Mouse (Mus musculus) megakaryocyte, embryonic 14.5 days (primary cell): ENCODE data around the gene Chrm2. TPM values are rescaled to one million over a fixed set of nuclear protein-coding genes. Genes with fewer than 3 reads are reported as not detected.

Experiments
- H3K27me3 ChIP-seq: replicated peaks from 2 replicates; pipeline ENCODE3; 2012; ENCODE audit warnings: inconsistent platforms
- H3K36me3 ChIP-seq: replicated peaks from 2 replicates; pipeline ENCODE3; 2012; ENCODE audit warnings: low read length, inconsistent platforms, mixed read lengths
- H3K4me1 ChIP-seq: 2 replicates; pipeline ENCODE4 v1.6.1; 2012; ENCODE audit warnings: inconsistent platforms
- H3K4me3 ChIP-seq: replicated peaks from 2 replicates; pipeline ENCODE3; 2012; ENCODE audit warnings: moderate library complexity, mild to moderate bottlenecking, inconsistent platforms
- H3K9me3 ChIP-seq: 2 replicates; pipeline ENCODE4 v1.6.1; 2012; ENCODE audit warnings: inconsistent platforms
- FLI1 ChIP-seq: IDR thresholded peaks from 2 replicates; pipeline ENCODE4 v1.6.1; 2012; ENCODE audit warnings: low read length, inconsistent platforms, mixed read lengths
- GATA1 ChIP-seq: IDR thresholded peaks from 3 replicates; pipeline ENCODE4 v1.6.1; 2012; ENCODE audit warnings: mixed read lengths, low read length, inconsistent platforms, borderline replicate concordance
- polyA plus RNA-seq: library from polyadenylated mRNA; stranded (reverse); fragments of >175 nt; gene quantifications from 2 replicates; pipeline ENCODE4 v1.2.3, GENCODE M21; 2012; ENCODE audit warnings: low replicate concordance; ENCODE audit not compliant: insufficient read depth

Gene Chrm2
- polyA plus RNA-seq, 1 experiment = not detected

DNA sequence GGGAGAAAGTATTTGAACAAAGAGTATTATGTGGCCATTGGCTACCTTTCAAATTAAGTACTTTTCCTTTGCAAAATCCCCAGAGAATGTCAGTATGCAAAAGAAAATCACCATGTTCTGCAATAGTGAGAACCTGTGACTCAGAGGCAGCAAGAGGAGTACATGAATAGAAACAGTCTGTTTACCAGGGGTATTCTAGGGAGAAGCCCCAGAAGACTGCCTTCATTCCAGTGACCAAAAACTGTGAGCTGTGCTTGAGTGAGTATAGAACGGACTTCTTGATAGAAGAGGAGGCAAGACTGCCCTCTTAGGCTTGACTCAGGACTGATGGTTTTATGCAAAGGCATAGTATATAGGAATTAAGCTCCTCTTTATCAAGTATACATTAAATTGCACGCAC lies 22.2 kb downstream of the Chrm2 start:
- H3K27me3 ChIP-seq = no peaks in the 10 kb centered on the region
- H3K4me1 ChIP-seq = no peaks in the 10 kb centered on the region
- no peak overlapping the region for H3K4me3 ChIP-seq
- TF ChIP-seq GATA1 (no peak), FLI1 (no peak)
- no peaks in the 10 kb centered on the region for H3K9me3 ChIP-seq
- no peaks in the 10 kb centered on the region for H3K36me3 ChIP-seq

DNA sequence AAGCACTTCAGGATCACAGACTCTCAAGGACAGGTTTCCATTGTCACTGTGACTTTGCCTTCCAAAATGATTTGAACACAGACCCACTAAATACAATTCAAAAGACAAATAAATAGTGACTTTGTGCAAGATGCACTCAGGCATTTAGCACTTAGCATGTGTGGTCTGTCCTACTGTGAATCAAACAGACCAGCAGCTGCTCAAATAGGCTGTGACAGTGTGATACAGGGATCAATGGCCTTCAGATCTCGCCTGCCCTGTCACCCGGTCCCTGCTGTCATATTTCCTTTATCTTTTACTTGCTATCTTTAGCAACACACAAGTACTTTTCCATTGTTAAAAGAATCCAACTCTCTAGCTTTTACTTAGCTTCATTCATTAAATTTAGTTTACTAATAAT lies 31.8 kb downstream of the Chrm2 start:
- Histone ChIP-seq H3K9me3 (no peaks in the 10 kb centered on the region), H3K4me3 (no peak overlapping the region), H3K4me1 (no peaks in the 10 kb centered on the region), H3K27me3 (no peaks in the 10 kb centered on the region), H3K36me3 (no peaks in the 10 kb centered on the region)
- TF ChIP-seq FLI1 (no peak), GATA1 (no peak)

DNA sequence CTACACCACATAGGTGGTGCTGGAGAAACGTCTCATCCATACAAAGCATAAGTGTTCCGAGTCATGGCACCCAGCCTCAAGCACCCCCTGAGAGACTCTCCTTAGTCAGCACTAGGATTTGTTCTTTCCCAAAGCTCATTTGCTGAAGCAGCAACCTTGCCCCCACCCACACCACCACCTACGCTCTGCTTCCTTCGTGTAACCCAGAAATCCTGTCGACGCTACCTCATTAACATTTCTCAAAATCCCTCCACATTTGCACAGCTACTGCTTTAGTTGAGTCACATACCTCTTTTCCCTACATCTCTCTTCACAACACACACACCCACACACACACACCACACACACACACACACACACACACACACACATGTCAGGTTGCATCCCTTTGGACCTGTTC lies 50.1 kb downstream of the Chrm2 start:
- Histone ChIP-seq H3K4me1 (no peaks in the 10 kb centered on the region), H3K27me3 (no peaks in the 10 kb centered on the region)
- TF ChIP-seq GATA1 = no peak
- no peak for TF ChIP-seq FLI1

DNA sequence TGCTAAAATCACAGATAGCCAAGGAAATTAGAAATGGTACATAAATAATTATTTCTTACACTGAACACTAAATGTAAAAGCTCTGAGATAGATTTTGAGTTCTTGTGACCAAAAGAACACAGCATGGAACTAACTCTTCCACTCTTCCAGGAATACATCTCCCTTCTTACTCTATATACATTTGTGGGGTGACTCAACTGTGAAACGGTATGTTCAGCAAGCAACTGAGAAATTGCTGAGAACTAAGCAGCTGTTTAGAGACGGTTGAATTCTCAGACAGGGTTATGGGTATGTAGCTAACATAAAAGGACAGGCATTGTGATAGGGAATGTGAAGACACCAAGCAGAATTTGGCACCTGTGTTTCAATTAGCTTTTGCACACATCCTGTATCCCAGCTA lies 51.3 kb downstream of the Chrm2 start:
- TF ChIP-seq FLI1 = no peak
- no peak for TF ChIP-seq GATA1
- no peaks in the 10 kb centered on the region for H3K36me3 ChIP-seq
- H3K4me3 ChIP-seq = no peak overlapping the region
- H3K9me3 ChIP-seq = 0 out of 2 replicates have a peak, but pooled peaks cover 2% of the 10 kb centered on the region
- H3K4me1 ChIP-seq = no peaks in the 10 kb centered on the region
- H3K27me3 ChIP-seq = no peaks in the 10 kb centered on the region

More for the DNA sequence above, 50.1 kb downstream of the Chrm2 start:
- 0 out of 2 replicates have a peak, but pooled peaks cover 2% of the 10 kb centered on the region for H3K9me3 ChIP-seq
- no peak overlapping the region for H3K4me3 ChIP-seq
- no peaks in the 10 kb centered on the region for H3K36me3 ChIP-seq

DNA sequence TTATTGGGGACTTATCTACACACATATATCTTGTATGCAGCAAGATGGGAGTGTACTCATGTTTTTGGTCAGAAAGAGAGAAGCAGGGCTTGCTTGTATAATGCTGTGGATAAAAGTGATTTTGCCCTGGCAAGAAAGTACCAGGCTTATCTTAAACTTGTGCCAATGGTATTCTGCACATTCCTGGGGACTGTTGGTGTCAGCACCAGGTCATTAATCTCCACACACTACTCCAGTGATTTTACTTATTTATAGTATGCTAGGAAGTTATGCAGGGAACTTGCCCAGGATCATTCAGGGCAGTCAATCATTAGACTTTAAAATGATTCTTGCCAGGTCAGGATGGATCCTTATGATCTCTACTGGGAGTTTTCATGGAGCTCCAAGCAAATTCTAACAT lies 63.6 kb downstream of the Chrm2 start:
- TF ChIP-seq GATA1 = no peak
- no peak for TF ChIP-seq FLI1
- Histone ChIP-seq H3K4me3 (no peak overlapping the region), H3K4me1 (no peaks in the 10 kb centered on the region), H3K36me3 (no peaks in the 10 kb centered on the region), H3K27me3 (no peaks in the 10 kb centered on the region), H3K9me3 (no peaks in the 10 kb centered on the region)

DNA sequence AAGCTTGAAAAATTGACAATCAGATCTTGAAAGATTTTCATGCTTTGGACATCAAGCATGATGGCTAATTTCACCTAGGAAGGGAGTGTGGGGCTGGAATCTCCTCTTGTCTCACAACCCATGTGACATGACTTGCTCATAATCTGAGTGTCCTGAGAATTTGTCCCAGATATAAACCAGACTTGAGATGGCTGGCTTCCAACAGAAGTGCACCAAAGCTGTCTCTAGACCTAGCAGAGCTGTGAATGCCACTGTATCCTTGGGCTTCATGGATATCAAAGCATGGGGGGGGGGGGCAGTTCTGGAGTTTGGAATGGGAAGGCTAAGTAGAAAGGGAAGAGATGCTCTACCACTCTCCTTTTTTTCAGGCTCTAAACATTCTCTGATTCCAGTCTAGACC lies 67.2 kb downstream of the Chrm2 start:
- TF ChIP-seq FLI1 = no peak
- no peak for TF ChIP-seq GATA1
- Histone ChIP-seq H3K27me3 (no peaks in the 10 kb centered on the region), H3K9me3 (peaks cover 7% of the 10 kb centered on the region; the same call in 1 of the 2 replicates)

DNA sequence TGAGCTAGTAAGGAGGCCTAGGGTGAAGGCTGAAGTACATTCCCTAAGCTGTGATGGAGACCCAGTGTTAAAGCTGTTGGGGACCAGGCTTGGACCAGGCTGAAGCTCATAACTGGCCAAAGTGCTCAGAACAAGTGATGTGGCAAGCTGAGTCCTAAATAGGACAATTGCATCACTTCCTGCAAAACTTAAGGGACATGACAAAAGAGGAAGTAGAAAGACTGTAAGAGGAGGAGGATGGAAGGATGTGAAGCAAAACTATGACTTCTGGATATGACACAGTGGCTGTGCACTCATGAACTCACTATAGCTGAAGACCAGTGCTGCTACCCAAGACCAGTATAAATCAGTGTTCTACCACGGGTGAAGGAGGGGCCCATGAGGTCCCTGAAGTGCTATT lies 69.1 kb downstream of the Chrm2 start:
- no peak overlapping the region for H3K4me3 ChIP-seq
- no peaks in the 10 kb centered on the region for H3K27me3 ChIP-seq
- no peak for TF ChIP-seq FLI1
- no peak for TF ChIP-seq GATA1
- no peaks in the 10 kb centered on the region for H3K4me1 ChIP-seq
- no peaks in the 10 kb centered on the region for H3K36me3 ChIP-seq
- peaks cover 14% of the 10 kb centered on the region; the same call in 1 of the 2 replicates for H3K9me3 ChIP-seq

More for the DNA sequence above, 67.2 kb downstream of the Chrm2 start:
- Histone ChIP-seq H3K4me1 (no peaks in the 10 kb centered on the region), H3K36me3 (no peaks in the 10 kb centered on the region), H3K4me3 (no peak overlapping the region)

DNA sequence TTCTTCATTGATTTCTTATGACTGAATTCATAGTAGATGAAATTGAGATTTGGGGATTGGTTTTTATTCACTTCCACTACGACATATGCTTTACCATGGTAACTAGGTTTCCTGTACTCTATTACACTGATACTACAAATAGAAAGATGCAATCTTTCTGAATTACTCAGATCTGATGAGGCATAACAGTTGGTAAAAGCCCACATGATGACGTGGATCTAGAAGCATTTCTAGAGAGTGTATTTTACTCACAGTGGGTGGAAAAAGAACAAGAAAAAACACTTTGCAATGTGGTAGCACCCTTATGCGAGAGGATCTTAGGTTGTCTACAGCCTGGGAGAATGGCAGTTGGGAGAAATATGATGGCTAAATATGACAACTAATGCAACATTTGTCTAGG lies 76.1 kb downstream of the Chrm2 start:
- Histone ChIP-seq H3K36me3 (no peaks in the 10 kb centered on the region), H3K27me3 (no peaks in the 10 kb centered on the region)
- TF ChIP-seq GATA1 = no peak
- no peak for TF ChIP-seq FLI1

DNA sequence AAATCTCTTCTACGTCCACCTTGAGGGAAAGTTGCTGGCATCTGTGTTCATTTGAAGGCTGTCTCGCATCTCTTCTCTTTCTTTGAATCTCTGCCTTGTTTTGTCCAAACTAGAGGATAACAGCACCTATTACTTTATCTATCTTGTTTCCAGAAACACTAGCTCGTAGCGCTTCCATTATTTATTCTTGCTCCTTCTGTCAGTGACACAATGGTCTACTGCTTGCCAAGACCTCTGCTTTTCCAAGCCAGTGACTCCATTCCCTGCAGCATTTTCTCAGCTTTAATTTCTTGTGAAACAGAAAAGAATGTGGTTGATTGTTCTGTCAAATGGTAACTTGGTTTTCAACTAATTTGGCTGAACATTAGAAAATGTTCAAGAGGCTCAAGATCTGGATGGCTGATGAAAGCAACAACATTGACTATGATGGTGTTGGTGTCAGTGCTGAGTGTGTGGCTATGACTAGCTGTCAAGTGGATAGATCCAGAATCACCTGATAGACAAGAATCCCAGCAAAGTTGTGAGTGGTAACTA lies 96.3 kb downstream of the Chrm2 start:
- Histone ChIP-seq H3K27me3 (no peaks in the 10 kb centered on the region), H3K4me3 (no peak overlapping the region), H3K36me3 (no peaks in the 10 kb centered on the region), H3K9me3 (no peaks in the 10 kb centered on the region), H3K4me1 (no peaks in the 10 kb centered on the region)
- TF ChIP-seq FLI1 (no peak), GATA1 (no peak)

More for the DNA sequence above, 76.1 kb downstream of the Chrm2 start:
- H3K9me3 ChIP-seq = peaks cover 7% of the 10 kb centered on the region; the same call in 1 of the 2 replicates
- no peaks in the 10 kb centered on the region for H3K4me1 ChIP-seq
- no peak overlapping the region for H3K4me3 ChIP-seq

DNA sequence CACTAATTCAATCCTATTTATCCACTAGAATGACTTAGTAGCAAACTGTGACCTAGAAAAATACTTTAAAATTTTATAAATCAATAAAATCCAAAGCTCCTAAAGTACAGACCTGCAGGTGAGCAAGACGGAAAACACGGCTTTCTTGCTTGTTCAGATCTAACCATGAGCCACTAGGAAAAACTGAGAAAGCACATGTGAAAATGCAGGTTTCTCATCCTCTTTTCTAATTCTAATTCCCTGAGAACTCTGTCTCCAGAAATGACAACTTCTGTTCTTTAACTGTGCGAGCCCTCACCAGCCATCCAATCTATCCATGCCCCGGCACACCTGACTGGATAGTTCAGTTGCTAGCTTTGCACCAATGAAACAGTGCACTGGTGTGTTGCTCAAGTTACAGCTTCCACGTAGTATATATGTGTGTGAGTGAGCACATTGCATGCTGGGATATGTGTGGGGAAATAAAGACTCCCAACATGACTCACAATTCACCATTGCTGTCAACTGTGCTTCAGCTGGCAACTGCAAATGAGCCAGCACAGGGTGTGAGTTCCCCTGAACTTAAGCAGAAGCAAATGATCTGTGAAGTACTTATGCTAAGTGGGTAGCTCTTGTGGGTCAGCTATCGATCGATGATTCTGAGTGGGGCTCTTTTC lies 119.3 kb downstream of the Chrm2 start:
- Histone ChIP-seq H3K27me3 (no peaks in the 10 kb centered on the region), H3K4me1 (no peaks in the 10 kb centered on the region), H3K36me3 (no peaks in the 10 kb centered on the region), H3K4me3 (no peak overlapping the region), H3K9me3 (no peaks in the 10 kb centered on the region)
- no peak for TF ChIP-seq GATA1
- TF ChIP-seq FLI1 = no peak
